Mouse (Mus musculus): ENCODE measurements around the gene Jtb.

DNA sequence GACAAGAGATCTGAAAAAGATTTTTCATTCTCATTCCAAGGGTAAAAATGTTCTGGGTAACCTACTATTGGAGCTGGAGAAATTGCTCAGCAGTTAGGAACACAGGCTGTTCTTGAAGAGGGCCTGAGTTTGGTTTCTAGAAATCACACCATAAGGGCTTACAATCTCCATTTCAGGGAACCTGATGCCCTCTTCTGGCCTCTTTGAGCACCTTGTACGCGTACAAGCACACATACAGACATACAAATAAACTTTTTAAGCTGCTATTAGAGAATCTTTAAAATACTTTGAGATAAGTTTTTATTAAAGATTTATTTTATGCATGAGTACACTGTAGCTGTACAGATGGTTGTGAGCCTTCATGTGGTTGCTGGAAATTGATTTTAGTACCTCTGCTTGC, 26.8 kb upstream of the Jtb start:
- TF ChIP-seq USF1 (IDR thresholded peaks at IDR 0.05; ENCODE audit: low read depth) (no peak), MAX (IDR thresholded peaks at IDR 0.05; ENCODE audit: low read depth) (no peak)

All from myocyte (in vitro differentiated cells).